Mouse (Mus musculus) G1E (cell line): ENCODE results near the gene Chst10.

ENCODE experiments used
- CTCF ChIP-seq: IDR thresholded peaks from 2 replicates; pipeline ENCODE4 v1.5.1; 2012; ENCODE audit warnings: low read depth, low read length, inconsistent platforms, mixed read lengths
- GATA1 ChIP-seq: IDR thresholded peaks from 2 replicates; pipeline ENCODE4 v1.6.1; 2012; ENCODE audit warnings: borderline replicate concordance, low read length, inconsistent platforms, mixed read lengths
- POLR2AphosphoS5 ChIP-seq: IDR thresholded peaks from 2 replicates; pipeline ENCODE4 v1.6.1; 2012; ENCODE audit warnings: low read depth, low read length, inconsistent platforms; ENCODE audit not compliant: insufficient replicate concordance
- TAL1 ChIP-seq: conservative IDR thresholded peaks from 2 replicates; pipeline ENCODE4 v1.6.1; 2012; ENCODE audit warnings: low read depth, low read length, inconsistent platforms, mixed read lengths

- TF ChIP-seq CTCF: no peak
- TF ChIP-seq TAL1: no peak
- TF ChIP-seq GATA1: no peak
- 0 out of 2 replicates have a peak, but pooled peaks have one; percentile 48 for TF ChIP-seq POLR2AphosphoS5
Observed at GRCm38 (mm10) chr1:38864341-38864740, 33.6 kb downstream of the Chst10 start.
